ENCODE assay signal across 8 mouse cellular contexts in genomic region chr17:23550856-23551255, GRCm38 (mm10). TPM values are rescaled to one million over a fixed set of nuclear protein-coding genes. Genes with fewer than 3 reads are reported as not detected.
A peak's percentile ranks its signal among the peaks of the same experiment; 100 is the strongest.
DNase-seq lines count a peak whose midpoint lies in the region.

No protein-coding gene starts in this region.

- peak; percentile 89 for DNase-seq in heart, embryonic 10.5 days (ENCODE audit: low spot score)
- no peak for DNase-seq in heart, adult 8-10 months (ENCODE audit: low spot score)
- DNase-seq in 3T3-L1 (ENCODE audit: low read depth, low spot score): peak; percentile 66
- DNase-seq in hindbrain, embryonic 10.5 days (ENCODE audit: low spot score): peak; percentile 62
- DNase-seq in gastrocnemius, postnatal 25 days: no peak
- DNase-seq in adrenal gland, postnatal 10 days: no peak

- H3K36me3 ChIP-seq in heart, embryonic 10.5 days: peaks cover 14% of the 10 kb centered on the region
- peaks cover 14% of the 10 kb centered on the region for H3K36me3 ChIP-seq in hindbrain, embryonic 10.5 days
- H3K36me3 ChIP-seq in macrophage (ENCODE audit: inconsistent target): no peaks in the 10 kb centered on the region

- H3K27ac ChIP-seq in heart, embryonic 10.5 days: peak overlapping the region; percentile 77
- H3K27ac ChIP-seq in brown adipose tissue, adult 24 weeks (replicated peaks; ENCODE audit: low read depth, low read length): peak overlapping the region; percentile 60
- peak overlapping the region; percentile 80 for H3K27ac ChIP-seq in hindbrain, embryonic 10.5 days
- peak overlapping the region; percentile 42 for H3K27ac ChIP-seq in macrophage

- WGBS in heart, embryonic 10.5 days: under 1% methylated on average over 15 of the region's 15 CpGs
- WGBS in hindbrain, embryonic 10.5 days: under 1% methylated on average over 15 of the region's 15 CpGs
- WGBS in macrophage (ENCODE audit: missing documents): 5% methylated on average over 15 of the region's 15 CpGs

- H3K27me3 ChIP-seq in heart, embryonic 10.5 days (ENCODE audit: insufficient read depth, poor library complexity, severe bottlenecking): no peaks in the 10 kb centered on the region
- H3K27me3 ChIP-seq in hindbrain, embryonic 10.5 days (ENCODE audit: insufficient read depth, poor library complexity, severe bottlenecking): no peaks in the 10 kb centered on the region

- peak overlapping the region; percentile 72 for H3K4me3 ChIP-seq in heart, embryonic 10.5 days
- peak overlapping the region; percentile 68 for H3K4me3 ChIP-seq in brown adipose tissue, adult 24 weeks (ENCODE audit: insufficient read depth, low read depth, low read length)
- peak overlapping the region; percentile 66 for H3K4me3 ChIP-seq in hindbrain, embryonic 10.5 days
- peak overlapping the region; percentile 74 for H3K4me3 ChIP-seq in macrophage (ENCODE audit: inconsistent target)

- no peaks in the 10 kb centered on the region for H3K9me3 ChIP-seq in heart, embryonic 10.5 days
- H3K9me3 ChIP-seq in hindbrain, embryonic 10.5 days: no peaks in the 10 kb centered on the region

- H3K4me1 ChIP-seq in heart, embryonic 10.5 days: peaks cover 12% of the 10 kb centered on the region
- H3K4me1 ChIP-seq in brown adipose tissue, adult 24 weeks (ENCODE audit: control insufficient read depth, insufficient read depth, insufficient read length, low read length): peaks cover 3% of the 10 kb centered on the region
- peaks cover 21% of the 10 kb centered on the region for H3K4me1 ChIP-seq in hindbrain, embryonic 10.5 days (replicated peaks)

- no peaks in the 10 kb centered on the region for H3K79me2 ChIP-seq in macrophage (ENCODE audit: inconsistent target)

RNA-seq across cellular contexts. Expression of gene Zfp213, which starts 13.2 kb away (rescaled TPM):
- 19.5 and 23.0 TPM in 2 replicates for polyA plus RNA-seq in heart, embryonic 10.5 days (2016; fragmentation: Nextera tagmentation; extraction: Ambion mirVana)
- total RNA-seq in heart, adult 8-10 months (2022): 1 to 10 TPM; 4.9 to 6.5 (median 5.8) TPM
- 3.4 and 4.6 TPM in 2 replicates for polyA plus RNA-seq in brown adipose tissue, adult 24 weeks (2012; ENCODE audit: insufficient read depth, insufficient read length, missing spikeins)
- polyA plus RNA-seq in hindbrain, embryonic 10.5 days (2016; fragmentation: Nextera tagmentation; extraction: Ambion mirVana): 25.3 and 27.5 TPM in 2 replicates
- total RNA-seq in macrophage (2018; cell fraction: chromatin; rRNA removed): 1 to 10 TPM in 22 of 26 experiments, under 1 TPM in 4; 0.61 to 6.3 (median 2.7) TPM
- total RNA-seq in macrophage (2018; cell fraction: cytosol; rRNA removed): 1 to 10 TPM in 25 of 26 experiments, under 1 TPM in 1; 0.89 to 5.8 (median 4.2) TPM
- total RNA-seq in macrophage (2018; cell fraction: nucleus; rRNA removed): 1 to 10 TPM in 24 of 26 experiments, under 1 TPM in 2; 0.78 to 6.9 (median 3.5) TPM
- 1.9 to 4.8 TPM (median 3.4 TPM) in 3 replicates for polyA plus RNA-seq in macrophage (2018)
- 1 to 10 TPM; 1.9 to 2.4 TPM for total RNA-seq in gastrocnemius, postnatal 25 days (2021)
- 1 to 10 TPM; 7.9 to 8.0 TPM for total RNA-seq in adrenal gland, postnatal 10 days (2021)

RNA-seq across cellular contexts. Expression of gene Zfp13, which starts 48.4 kb away (rescaled TPM):
- 12.0 and 15.4 TPM in 2 replicates for polyA plus RNA-seq in heart, embryonic 10.5 days (2016; fragmentation: Nextera tagmentation; extraction: Ambion mirVana)
- total RNA-seq in heart, adult 8-10 months (2022): 1 to 10 TPM; 1.9 to 5.9 (median 4.4) TPM
- polyA plus RNA-seq in brown adipose tissue, adult 24 weeks (2012; ENCODE audit: insufficient read depth, insufficient read length, missing spikeins): 1.8 and 3.7 TPM in 2 replicates
- 22.5 and 23.4 TPM in 2 replicates for polyA plus RNA-seq in hindbrain, embryonic 10.5 days (2016; fragmentation: Nextera tagmentation; extraction: Ambion mirVana)
- 1 to 10 TPM in 11 of 26 experiments, under 1 TPM in 7, not detected in 8; 0.52 to 1.8 (median 1.0) TPM for total RNA-seq in macrophage (2018; cell fraction: chromatin; rRNA removed)
- total RNA-seq in macrophage (2018; cell fraction: cytosol; rRNA removed): under 1 TPM in 22 of 26 experiments, not detected in 4; 0.09 to 0.74 (median 0.21) TPM
- 1 to 10 TPM in 4 of 26 experiments, under 1 TPM in 11, not detected in 11; 0.22 to 2.5 (median 0.89) TPM for total RNA-seq in macrophage (2018; cell fraction: nucleus; rRNA removed)
- polyA plus RNA-seq in macrophage (2018): 0.16 to 0.60 TPM (median 0.52 TPM) in 3 replicates
- total RNA-seq in gastrocnemius, postnatal 25 days (2021): 1 to 10 TPM; 2.0 to 2.1 TPM
- 10 to 100 TPM; 10.6 to 12.5 TPM for total RNA-seq in adrenal gland, postnatal 10 days (2021)

RNA-seq across cellular contexts. Expression of gene Zscan10, which starts 49.8 kb away (rescaled TPM):
- 0.10 and 0.21 TPM in 2 replicates for polyA plus RNA-seq in heart, embryonic 10.5 days (2016; fragmentation: Nextera tagmentation; extraction: Ambion mirVana)
- not detected for total RNA-seq in heart, adult 8-10 months (2022)
- not detected in 2 replicates for polyA plus RNA-seq in brown adipose tissue, adult 24 weeks (2012; ENCODE audit: insufficient read depth, insufficient read length, missing spikeins)
- 0.92 and 0.94 TPM in 2 replicates for polyA plus RNA-seq in hindbrain, embryonic 10.5 days (2016; fragmentation: Nextera tagmentation; extraction: Ambion mirVana)
- total RNA-seq in macrophage (2018; cell fraction: chromatin; rRNA removed): not detected
- total RNA-seq in macrophage (2018; cell fraction: cytosol; rRNA removed): not detected
- not detected for total RNA-seq in macrophage (2018; cell fraction: nucleus; rRNA removed)
- polyA plus RNA-seq in macrophage (2018): not detected in 3 replicates
- total RNA-seq in gastrocnemius, postnatal 25 days (2021): not detected
- not detected for total RNA-seq in adrenal gland, postnatal 10 days (2021)

Comparison
In these comparisons a context has a peak if more than half of its experiments do, and no peak if none do; other contexts are left out.
1. DNase-seq: peak in heart, embryonic 10.5 days (single experiment), 3T3-L1 (single experiment) and hindbrain, embryonic 10.5 days (single experiment); none in heart, adult 8-10 months (single experiment), gastrocnemius, postnatal 25 days (single experiment) and adrenal gland, postnatal 10 days (single experiment).
2. Peak in every context shown above with its lines, with median percentiles within 50 percentile points of each other: H3K27ac ChIP-seq and H3K4me3 ChIP-seq.